Mouse (Mus musculus) bone marrow, adult 2 months (tissue): ENCODE results near the gene Ccsap.

ENCODE experiments used
- CTCF ChIP-seq: fragments of 200-500 bp; IDR thresholded peaks from 2 replicates; pipeline ENCODE4 v1.5.1; 2011; ENCODE audit warnings: low read length, control low read depth; ENCODE audit not compliant: control insufficient read depth, insufficient read depth
- POLR2A ChIP-seq: fragments of 200-500 bp; IDR thresholded peaks from 2 replicates; pipeline ENCODE4 v1.6.1; 2011; ENCODE audit warnings: low read depth, mild to moderate bottlenecking, control low read depth, low read length, borderline replicate concordance; ENCODE audit not compliant: control insufficient read depth

DNA sequence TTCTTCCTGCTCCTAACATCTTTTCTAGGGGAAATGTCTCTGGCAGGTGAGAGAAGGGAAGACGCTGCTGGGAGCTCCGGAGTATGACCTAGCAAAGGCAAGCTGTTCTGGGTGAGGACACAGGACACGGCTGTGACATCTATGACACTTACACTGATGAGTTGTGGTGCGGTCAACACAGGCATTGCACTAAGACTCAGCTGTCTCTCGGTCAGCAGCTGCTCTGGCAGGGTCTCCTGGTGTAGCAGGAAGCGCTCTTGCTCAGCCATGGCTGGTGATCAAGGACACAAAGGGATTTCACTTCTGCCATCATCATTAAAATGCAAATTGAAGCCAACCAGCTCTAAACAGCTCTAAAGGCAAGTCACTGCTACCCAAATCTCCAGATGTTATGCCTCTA, 47.6 kb upstream of the Ccsap start:
- no peak for TF ChIP-seq CTCF
- TF ChIP-seq POLR2A: no peak
